Mouse (Mus musculus) layer of hippocampus, adult 9-10 months (tissue): ENCODE results near the gene Psmg4.

Experiments
- DNase-seq: peaks from one replicate; pipeline ENCODE4 v3.0.0; 2022; ENCODE audit warnings: low spot score

Gene Psmg4

GRCm38 (mm10) chr13:34162491-34163303 lies at the start of gene Psmg4:
Gene Psmg4 (plus strand): TSS chr13:34162964.
- DNase-seq: peak; percentile 88

GRCm38 (mm10) chr13:34113086-34113485 lies 49.7 kb upstream of the Psmg4 start:
- no peak for DNase-seq

- no peak for DNase-seq
Measured at GRCm38 (mm10) chr13:34114654-34115053, 48.1 kb upstream of the Psmg4 start.

GRCm38 (mm10) chr13:34116508-34116907 lies 46.3 kb upstream of the Psmg4 start:
- DNase-seq: no peak

- no peak for DNase-seq
Measured at GRCm38 (mm10) chr13:34118816-34119215, 43.9 kb upstream of the Psmg4 start.

- DNase-seq: no peak
Measured at GRCm38 (mm10) chr13:34119406-34119805, 43.4 kb upstream of the Psmg4 start.

- DNase-seq: no peak
Measured at GRCm38 (mm10) chr13:34120536-34120935, 42.2 kb upstream of the Psmg4 start.

GRCm38 (mm10) chr13:34125711-34126110 lies 37.1 kb upstream of the Psmg4 start:
- no peak for DNase-seq

GRCm38 (mm10) chr13:34128276-34129114 lies 34.3 kb upstream of the Psmg4 start:
- no peak for DNase-seq

- no peak for DNase-seq
Measured at GRCm38 (mm10) chr13:34129485-34130225, 33.1 kb upstream of the Psmg4 start.

GRCm38 (mm10) chr13:34130226-34130731 lies 32.5 kb upstream of the Psmg4 start, which contains the start of gene Tubb2b:
Gene Tubb2b (minus strand): TSS chr13:34130466.
- no peak for DNase-seq

- DNase-seq: no peak
Measured at GRCm38 (mm10) chr13:34131011-34131707, 31.6 kb upstream of the Psmg4 start.

- no peak for DNase-seq
Measured at GRCm38 (mm10) chr13:34131708-34132060, 31.1 kb upstream of the Psmg4 start.

GRCm38 (mm10) chr13:34132299-34132698 lies 30.5 kb upstream of the Psmg4 start:
- DNase-seq: no peak

- no peak for DNase-seq
Measured at GRCm38 (mm10) chr13:34132875-34133274, 29.9 kb upstream of the Psmg4 start.

- DNase-seq: no peak
Measured at GRCm38 (mm10) chr13:34133326-34134071, 29.3 kb upstream of the Psmg4 start.

- no peak for DNase-seq
Measured at GRCm38 (mm10) chr13:34134276-34134675, 28.5 kb upstream of the Psmg4 start.

GRCm38 (mm10) chr13:34136605-34137004 lies 26.2 kb upstream of the Psmg4 start:
- no peak for DNase-seq

- no peak for DNase-seq
Measured at GRCm38 (mm10) chr13:34143389-34143788, 19.4 kb upstream of the Psmg4 start.

GRCm38 (mm10) chr13:34146916-34147315 lies 15.8 kb upstream of the Psmg4 start:
- no peak for DNase-seq

GRCm38 (mm10) chr13:34148181-34148580 lies 14.6 kb upstream of the Psmg4 start:
- no peak for DNase-seq
